Mouse (Mus musculus): Measurements from ENCODE around the gene Plk5.

DNA sequence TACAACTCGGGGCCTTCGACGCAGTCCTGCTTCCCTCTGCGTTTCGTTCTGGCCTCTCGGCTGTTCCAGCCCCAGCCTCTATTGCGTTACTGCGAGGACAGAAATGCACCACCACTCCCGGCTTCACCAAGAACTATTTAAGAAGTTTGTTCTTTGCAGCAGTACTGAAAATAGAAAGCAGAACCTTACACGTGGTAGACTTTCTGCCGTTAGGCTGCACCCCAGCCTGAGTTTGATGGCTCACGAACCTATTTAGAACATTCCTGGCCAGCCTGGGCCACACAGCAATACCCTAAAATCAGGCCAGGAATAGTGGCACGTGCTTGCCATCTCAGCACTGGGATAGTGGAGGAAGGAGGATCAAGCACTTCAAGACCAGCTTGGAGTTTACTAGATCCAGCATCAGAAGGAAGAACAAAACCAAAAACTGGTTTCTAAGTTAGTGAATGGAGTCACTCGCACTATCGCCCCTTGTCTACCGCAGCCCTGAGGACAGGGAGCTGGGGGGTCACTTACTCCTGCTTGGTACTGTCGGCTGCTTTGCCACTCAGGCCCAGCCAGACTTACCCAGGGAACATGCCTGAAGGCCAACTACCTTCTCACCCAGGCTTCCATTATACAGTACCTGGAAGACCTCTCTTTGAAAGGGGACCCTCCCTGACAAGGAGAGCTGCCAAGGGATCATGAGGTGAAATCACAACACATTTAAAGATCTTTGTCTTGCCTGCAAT, 43.9 kb downstream of the Plk5 start:
- TF ChIP-seq MAFK (IDR thresholded peaks at IDR 0.05; ENCODE audit: insufficient read depth, low read depth, low read length) (no peak), CHD2 (IDR thresholded peaks at IDR 0.05; ENCODE audit: low read depth, low read length) (no peak), ZNF384 (IDR thresholded peaks at IDR 0.05; ENCODE audit: low read depth, low read length) (no peak), ZC3H11A (IDR thresholded peaks at IDR 0.05; ENCODE audit: borderline replicate concordance, low read depth, low read length) (no peak), HCFC1 (IDR thresholded peaks at IDR 0.05; ENCODE audit: borderline replicate concordance, insufficient read depth, low read length) (no peak)
